Mouse (Mus musculus): Measurements from ENCODE around the gene Dnaaf5. TPM values are rescaled to one million over a fixed set of nuclear protein-coding genes. Genes with fewer than 3 reads are reported as not detected.

Dnaaf5 gene
- 7.7 TPM for polyA plus RNA-seq (2014; fragmentation: Illumina TruSeq; extraction: RNeasy Lipid Tissue Mini Kit (QIAGEN cat#74804))

DNA sequence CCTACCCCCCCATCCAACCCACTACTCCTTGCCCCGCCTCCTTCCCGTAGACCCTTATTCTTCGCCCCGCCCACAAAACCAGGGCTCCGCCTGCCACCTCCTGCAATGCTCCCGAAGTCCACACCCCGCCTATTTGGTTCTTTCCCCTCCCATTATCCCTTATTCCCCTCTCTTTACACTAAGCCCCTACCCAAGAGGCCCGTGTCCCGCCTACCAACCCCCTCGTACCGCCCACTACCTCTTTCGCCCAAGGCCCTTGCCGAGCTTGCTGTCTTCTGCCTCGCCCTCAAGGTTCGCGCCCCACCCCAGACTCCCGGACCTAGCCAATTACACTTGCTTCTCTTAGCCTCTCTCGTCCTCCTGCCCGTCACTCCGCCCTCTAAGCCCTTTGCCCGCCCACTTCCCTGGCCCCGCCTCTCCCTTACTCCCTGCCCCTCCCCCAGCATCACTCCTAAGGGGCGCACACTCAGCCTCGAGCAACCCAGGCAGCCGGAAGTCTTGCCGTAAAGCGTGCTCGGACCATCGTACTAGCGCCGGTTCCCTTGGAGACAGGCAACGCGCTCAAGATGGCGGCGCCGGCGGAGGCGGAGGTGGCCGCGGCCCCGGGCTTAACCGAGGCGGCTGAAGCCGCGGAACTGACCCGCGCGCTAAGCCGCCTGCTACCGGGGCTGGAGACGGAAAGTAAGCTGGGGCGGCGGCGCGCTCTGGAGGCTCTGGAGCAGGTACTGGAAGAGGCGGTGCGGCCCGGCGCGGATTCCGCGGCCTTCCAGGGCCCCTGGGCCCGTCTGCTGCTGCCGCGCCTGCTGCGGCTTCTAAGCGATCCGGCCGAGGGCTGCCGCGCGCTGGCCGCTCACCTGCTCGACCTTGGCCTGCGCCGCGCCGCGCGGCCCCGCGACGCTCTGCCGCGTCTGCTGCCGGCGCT is at the start of gene Dnaaf5, which contains the start of gene Prkar1b:
Gene Dnaaf5 (plus strand): TSS at position 543 of the 922 bp plus-strand sequence.
Gene Prkar1b (minus strand): TSS at position 321 of the 922 bp plus-strand sequence.

DNA sequence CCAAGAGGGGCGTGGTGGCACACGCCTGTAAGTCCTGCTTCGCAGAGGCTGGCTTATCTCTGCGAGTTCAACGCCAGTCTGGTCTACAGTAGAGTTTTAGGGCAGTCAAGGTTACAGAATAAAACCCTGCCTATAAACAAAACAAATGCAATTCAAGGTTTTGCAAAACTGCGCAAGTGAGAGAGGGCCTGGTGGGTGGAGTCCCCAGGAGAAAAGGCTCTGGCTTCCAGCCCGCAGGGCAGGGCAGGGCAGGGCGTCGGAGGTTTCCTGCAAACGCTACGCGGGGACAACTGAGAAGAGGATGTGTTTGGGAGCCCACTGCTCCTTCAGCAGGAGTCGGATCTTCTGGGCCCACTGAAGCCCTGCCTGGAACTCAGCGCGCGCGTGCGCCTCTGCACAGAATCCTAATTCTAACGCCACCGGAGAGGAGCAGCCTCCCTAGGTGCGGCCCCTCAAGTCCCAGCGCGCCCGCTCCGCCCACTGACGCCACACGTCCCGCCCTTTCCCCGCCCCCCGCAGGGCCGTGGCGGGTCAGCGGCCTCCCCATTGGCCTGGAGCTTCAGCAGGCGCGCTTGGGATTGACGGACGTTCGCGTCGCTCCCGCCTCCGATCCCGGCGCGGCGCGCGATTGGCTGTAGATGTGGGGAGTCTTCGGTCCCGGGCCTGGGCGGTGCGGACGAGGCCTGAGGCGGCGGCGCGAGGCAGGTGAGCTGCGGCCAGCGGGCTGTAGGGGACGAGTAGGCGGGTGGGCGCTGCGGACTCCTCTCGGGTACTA is 50.2 kb downstream of the Dnaaf5 start, which contains the start of gene Sun1:
Gene Sun1 (plus strand): TSS at position 643 of the 775 bp plus-strand sequence.

Other genes with a start within 250 kb of the Dnaaf5 start
- gene Pdgfa, start 152.9 kb upstream of the Dnaaf5 start, polyA plus RNA-seq (2014; fragmentation: Illumina TruSeq; extraction: RNeasy Lipid Tissue Mini Kit (QIAGEN cat#74804)), result 17.8 TPM
- gene Prkar1b, start 222 bp upstream of the Dnaaf5 start, polyA plus RNA-seq (2014; fragmentation: Illumina TruSeq; extraction: RNeasy Lipid Tissue Mini Kit (QIAGEN cat#74804)), result 11.5 TPM
- gene Sun1, start 50.4 kb downstream of the Dnaaf5 start, polyA plus RNA-seq (2014; fragmentation: Illumina TruSeq; extraction: RNeasy Lipid Tissue Mini Kit (QIAGEN cat#74804)), result 20.9 TPM
- gene Get4, start 102.1 kb downstream of the Dnaaf5 start, polyA plus RNA-seq (2014; fragmentation: Illumina TruSeq; extraction: RNeasy Lipid Tissue Mini Kit (QIAGEN cat#74804)), result 10.1 TPM
- gene Adap1, start 175.4 kb downstream of the Dnaaf5 start, polyA plus RNA-seq (2014; fragmentation: Illumina TruSeq; extraction: RNeasy Lipid Tissue Mini Kit (QIAGEN cat#74804)), result not detected
- 7.5 TPM for gene Cox19, start 201.2 kb downstream of the Dnaaf5 start, polyA plus RNA-seq (2014; fragmentation: Illumina TruSeq; extraction: RNeasy Lipid Tissue Mini Kit (QIAGEN cat#74804))
- gene Cyp2w1, start 202.4 kb downstream of the Dnaaf5 start, polyA plus RNA-seq (2014; fragmentation: Illumina TruSeq; extraction: RNeasy Lipid Tissue Mini Kit (QIAGEN cat#74804)), result not detected
- gene Gpr146, start 227.5 kb downstream of the Dnaaf5 start, polyA plus RNA-seq (2014; fragmentation: Illumina TruSeq; extraction: RNeasy Lipid Tissue Mini Kit (QIAGEN cat#74804)), result 4.0 TPM